Mouse (Mus musculus) spleen, adult 12 weeks (tissue): ENCODE data around the gene Onecut3.

Experiments
- DNase-seq: peaks from one replicate; pipeline ENCODE4 v3.0.0; 2022; ENCODE audit warnings: low spot score

Onecut3 gene

DNA sequence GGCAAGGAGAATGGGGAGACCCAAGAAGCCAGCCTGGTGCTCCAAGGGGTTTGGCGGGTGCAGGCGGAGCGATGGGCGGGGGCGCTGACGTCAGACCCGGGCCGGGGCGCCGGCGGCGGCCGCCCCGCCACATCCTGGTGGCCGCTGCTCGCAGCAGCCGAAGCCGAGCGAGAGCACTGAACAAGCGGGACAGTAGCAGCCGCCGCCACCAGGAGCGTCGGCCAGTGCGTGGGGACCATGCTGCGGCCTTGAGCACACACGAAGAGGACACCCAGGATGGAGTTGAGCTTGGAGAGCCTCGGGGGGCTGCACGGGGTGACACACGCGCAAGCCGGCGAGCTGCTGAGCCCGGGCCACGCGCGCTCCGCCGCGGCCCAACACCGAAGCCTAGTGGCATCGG, at the start of gene Onecut3:
TSS of gene Onecut3 (plus strand) at position 104 of the 400 bp plus-strand sequence.
- no peak for DNase-seq

DNA sequence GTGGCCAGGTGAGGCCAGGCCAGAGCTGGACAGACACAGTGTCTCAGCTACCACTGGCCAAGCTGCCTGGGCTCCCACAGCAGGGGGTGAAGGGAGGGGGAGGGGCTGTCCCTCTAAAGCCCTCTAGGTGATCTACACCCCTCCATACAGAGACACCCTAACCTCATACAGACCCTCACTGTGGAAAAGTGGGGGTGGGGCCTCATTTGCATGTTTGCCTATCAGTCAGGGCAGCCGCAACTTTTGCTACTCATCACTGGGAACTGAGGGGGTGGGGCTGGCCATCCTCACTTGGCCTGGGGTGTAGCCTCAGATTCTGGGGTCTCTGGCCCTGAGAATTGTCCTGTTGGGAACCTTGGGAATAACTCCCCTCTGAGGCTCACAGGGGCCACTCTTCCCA, 49.6 kb upstream of the Onecut3 start:
- no peak for DNase-seq

GRCm38 (mm10) chr10:80445898-80446601, 48.6 kb upstream of the Onecut3 start:
- peak; percentile 70 for DNase-seq

GRCm38 (mm10) chr10:80450599-80450998, 44.0 kb upstream of the Onecut3 start:
- DNase-seq: no peak

GRCm38 (mm10) chr10:80453601-80454000, 41.0 kb upstream of the Onecut3 start:
- DNase-seq: no peak

GRCm38 (mm10) chr10:80454781-80455180, 39.9 kb upstream of the Onecut3 start:
- no peak for DNase-seq

DNA sequence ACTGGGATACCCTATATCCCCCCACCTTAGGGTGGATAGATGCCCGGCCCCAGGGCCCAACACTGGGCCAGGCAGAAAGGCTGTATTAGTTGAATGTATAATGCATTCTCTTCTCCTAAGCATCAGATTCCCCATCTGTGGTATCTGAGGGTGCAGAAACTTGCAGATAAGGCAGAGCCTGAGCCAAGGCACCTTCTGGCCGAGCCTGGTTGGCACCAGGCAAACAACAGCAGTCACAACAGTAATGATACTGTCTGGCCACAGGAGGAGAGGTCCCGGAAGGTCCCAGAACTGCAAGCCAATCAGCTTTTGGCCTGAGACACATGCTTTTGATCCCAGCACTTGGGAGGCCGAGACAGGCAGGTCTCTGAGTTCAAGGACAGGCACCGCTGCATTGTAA, 38.9 kb upstream of the Onecut3 start:
- no peak for DNase-seq

- DNase-seq: no peak
Measured at GRCm38 (mm10) chr10:80459236-80459635, 35.4 kb upstream of the Onecut3 start.

- no peak for DNase-seq
Measured at GRCm38 (mm10) chr10:80459671-80460070, 35.0 kb upstream of the Onecut3 start.

DNA sequence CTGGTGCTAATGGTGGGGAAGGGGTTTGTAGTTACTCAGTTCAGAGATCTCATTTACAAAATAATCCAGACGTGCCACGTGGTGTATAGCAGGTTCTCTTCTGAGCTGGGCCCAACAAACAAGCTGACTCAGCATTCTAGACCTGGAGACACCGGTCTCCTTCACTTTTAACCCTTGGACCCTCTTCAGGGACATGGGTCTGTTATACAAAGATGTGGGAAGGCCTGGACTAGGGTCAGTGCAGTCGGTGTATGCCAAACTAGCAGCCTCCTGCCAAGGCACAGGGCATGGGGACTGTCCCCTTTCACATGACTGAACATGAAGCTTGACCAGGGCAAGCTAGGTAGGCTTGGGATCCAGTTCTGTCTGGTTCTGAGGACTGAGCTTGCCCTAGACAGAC, 34.3 kb upstream of the Onecut3 start:
- DNase-seq: no peak

GRCm38 (mm10) chr10:80461346-80461745, 33.3 kb upstream of the Onecut3 start:
- DNase-seq: no peak

DNA sequence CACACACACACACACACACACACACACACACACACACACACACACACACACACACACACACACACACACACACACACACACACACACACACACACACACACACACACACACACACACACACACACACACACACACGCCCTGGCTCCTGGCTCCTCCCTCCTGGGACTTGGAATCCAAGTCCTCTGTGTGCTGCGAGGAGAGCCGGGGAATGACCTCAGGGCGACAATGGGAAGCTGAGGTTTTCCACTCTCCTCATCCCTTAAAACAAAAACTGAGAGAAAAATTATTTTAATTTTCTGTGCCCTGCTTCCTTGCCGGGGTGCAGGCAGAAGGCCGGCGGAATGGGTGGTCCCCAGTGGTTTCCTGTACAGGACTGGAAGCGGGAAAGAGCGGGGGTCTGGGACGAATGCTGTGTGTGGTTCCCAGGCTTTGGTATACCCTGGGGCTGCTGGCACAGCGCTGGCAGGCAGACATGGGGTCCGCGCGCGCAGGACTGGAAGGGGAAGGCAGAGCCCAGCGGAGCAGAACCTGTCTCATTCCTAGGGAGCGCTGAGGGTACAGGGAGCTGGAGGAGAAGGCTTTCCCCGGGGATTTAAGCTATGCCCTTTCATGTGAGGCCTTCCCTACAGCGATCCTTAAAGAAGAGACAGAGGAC, 30.1 kb upstream of the Onecut3 start:
- DNase-seq: no peak

GRCm38 (mm10) chr10:80465066-80465465, 29.6 kb upstream of the Onecut3 start:
- no peak for DNase-seq

DNA sequence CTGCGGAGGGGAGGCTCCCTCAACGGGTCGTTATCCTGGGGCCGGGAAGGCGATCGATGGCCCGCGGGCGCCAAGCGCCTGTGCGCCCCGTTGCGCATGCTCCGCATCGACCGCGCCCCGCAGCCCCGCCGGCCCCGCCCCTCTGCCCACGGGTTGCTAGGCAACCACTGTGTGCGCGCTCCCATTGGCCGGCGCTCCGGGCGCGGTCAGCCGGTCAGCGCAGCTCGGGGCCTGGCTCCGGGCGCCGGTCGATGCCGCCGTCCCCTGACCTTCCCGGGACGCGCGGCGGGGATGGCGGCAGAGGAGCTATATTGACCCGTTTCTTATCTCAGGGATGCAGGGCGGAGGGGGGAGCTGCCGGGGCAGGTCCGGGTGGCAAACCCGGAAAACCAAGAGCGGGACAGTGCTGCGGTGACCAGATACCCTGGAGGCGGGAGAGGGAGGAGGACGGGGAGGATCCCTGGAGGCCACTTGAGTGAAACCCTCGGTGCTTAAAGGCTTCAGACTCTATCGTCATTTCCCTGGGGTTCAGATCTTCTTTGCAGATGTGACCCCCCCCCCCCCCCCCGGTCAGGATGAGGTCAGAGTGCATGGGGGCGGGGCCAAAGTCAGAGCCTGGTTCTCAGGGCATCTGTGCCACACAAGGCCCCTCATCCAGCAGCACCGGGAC, 19.2 kb upstream of the Onecut3 start:
- peak; percentile 83 for DNase-seq

- no peak for DNase-seq
Measured at GRCm38 (mm10) chr10:80478531-80478930, 16.1 kb upstream of the Onecut3 start.

GRCm38 (mm10) chr10:80481002-80481401, 13.6 kb upstream of the Onecut3 start:
- no peak for DNase-seq

- DNase-seq: peak; percentile 42
Measured at GRCm38 (mm10) chr10:80486862-80487379, 7.7 kb upstream of the Onecut3 start.

DNA sequence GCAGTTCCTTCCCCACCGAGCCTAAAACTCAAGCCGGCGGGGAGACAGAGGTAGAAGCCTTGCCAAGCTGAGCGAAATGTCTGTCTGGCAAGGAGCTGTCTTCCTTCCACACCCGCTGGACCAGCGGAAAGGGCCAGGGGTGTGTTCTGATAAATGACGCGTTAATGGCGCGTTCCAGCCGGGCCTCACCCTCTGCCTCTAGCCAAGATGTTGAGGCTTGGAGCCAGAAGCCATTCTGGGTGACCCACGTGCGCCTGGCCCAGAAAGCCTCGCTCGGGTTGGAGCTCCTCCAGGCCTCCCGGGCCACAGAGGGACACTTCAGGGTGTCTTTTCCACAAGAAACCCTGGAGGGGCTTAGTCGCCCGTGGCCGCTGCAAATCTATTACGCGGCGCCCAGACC, 4.6 kb upstream of the Onecut3 start:
- DNase-seq: no peak

GRCm38 (mm10) chr10:80495901-80496300, 1.3 kb downstream of the Onecut3 start:
- DNase-seq: no peak

DNA sequence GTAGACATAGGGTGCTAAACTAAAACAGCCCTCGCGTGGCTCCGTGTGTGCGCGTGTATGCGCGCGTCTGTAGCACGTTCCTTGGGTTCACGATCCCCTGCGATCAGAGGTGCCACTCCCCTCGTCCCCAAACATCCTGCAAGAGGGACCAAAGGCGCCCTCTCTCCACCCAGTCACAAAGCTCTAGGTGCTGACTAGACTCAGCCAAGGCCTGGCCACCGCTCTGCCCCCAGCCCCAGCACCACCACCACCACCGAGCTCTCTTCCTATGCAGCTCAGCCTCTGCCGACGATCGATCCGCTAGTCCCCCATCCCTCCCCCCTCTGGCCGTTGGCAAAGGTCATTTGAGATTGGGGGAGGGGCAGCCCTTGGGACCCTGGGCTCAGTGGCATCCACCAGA, 1.8 kb downstream of the Onecut3 start:
- no peak for DNase-seq

- no peak for DNase-seq
Measured at GRCm38 (mm10) chr10:80502291-80502690, 7.7 kb downstream of the Onecut3 start.

DNA sequence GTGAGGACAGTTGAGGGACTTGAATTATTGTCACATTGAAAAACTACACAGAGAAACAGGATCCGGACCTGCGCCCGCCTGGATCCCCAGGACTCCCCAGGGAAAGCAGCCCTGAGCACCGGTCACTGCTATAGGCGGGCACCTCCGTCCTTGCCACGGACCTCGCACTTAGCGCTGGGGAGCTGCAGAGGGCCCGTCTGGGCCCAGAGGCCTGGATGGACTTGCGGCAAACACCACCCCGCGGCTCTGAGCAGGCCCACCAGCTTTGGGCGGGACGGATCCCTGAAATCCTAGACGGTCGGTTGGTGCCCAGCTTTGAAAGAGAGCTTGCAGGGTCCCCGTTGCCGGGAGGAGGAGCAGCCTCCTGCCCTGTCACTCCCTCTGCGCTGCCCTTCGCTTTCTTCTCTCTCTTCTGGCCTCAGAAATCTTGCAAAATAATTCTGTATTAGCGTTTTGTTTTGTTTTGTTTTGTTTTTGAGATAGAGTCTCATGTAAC, 8.2 kb downstream of the Onecut3 start:
- no peak for DNase-seq
